Mouse (Mus musculus): ENCODE results near the gene Oaf.

DNA sequence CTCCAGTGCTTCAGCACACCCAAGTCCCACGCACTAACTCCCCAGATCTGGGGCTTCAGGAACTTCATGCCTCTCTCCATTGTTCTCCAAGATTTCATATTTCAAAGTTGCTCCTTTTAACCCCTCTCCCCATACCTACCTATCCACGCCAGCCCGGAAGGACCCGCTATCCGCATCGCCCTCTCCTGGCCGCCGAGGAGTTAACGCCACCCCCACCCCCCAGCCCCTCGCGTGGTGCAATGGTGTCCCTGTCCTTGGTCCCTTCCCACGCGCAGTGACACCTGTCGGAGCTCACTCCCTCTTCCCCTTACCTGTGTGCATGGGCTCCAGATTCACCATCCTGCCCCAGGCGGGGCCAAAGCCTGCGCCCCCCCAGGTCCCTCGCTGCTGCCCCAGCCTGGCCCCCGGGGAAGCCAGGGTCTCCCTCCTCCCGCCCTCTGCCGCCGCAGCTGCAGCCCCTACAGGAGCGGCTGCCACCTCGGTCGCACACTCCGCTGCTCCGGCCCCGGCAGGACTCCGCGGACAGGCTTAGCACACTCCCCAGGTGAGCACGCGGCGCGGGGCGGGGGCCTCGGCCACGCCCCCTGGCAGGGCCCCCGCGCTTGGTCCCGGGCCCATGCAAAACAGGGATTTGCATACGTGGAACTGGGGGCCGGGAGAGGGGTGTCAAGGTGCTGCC is 34.2 kb downstream of the Oaf start:
- TF ChIP-seq CTCF (IDR thresholded peaks at IDR 0.05; ENCODE audit: low read depth): peak; percentile 19; the same call in 1 of the 2 replicates
- TF ChIP-seq EP300 (IDR thresholded peaks at IDR 0.05; ENCODE audit: low read depth): no peak
